ENCODE assay signal across 9 mouse cellular contexts in the genomic region with DNA sequence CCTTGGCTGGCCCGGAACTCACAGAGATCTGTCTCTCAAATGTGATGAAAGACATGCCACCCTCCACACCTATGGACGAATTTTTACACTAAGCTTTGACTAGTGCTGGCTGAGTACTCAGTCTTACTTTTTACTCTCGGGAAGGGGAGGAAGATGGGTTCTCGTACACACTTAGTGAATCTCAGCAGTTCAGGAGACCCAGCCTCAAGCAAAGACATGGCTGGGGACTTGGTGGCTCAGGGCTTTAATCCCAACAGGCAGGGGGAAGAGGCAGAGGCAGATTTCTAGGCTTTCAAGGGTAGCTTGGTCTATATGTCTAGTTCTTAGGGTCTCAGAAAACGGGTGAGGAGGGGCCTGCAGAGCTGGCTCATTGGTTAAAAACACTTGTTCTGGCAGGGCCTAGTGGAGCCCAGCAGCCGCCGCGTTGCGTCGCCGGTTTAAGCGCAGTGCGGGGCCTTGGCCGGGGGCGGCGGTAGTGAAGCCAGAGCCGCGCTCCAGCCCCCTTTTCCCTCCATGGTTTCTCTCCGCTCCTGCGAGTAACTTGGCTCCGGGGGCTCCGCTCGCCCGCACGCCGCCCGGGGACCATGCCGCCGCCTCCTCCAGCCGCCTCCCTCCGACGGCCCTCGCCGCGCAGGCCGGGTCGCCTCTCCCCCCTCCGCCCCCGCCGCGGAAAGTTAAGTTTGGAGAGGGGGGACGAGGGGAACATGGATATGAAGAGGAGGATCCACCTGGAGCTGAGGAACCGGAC. TPM values are rescaled to one million over a fixed set of nuclear protein-coding genes. Genes with fewer than 3 reads are reported as not detected.
DNase-seq lines count a peak whose midpoint lies in the region; ATAC-seq and TF ChIP-seq lines count a peak whose summit lies in the region.
"Had no signal": no experiment of that assay in that cellular context is flagged by ENCODE, and none has a peak within 500 bp of the region (broad histone marks: within the 10 kb centered on the region; RNA-seq: fewer than 3 reads in every experiment).

No protein-coding gene starts in this region.

- TF ChIP-seq CTCF in thymus, adult 2 months (IDR thresholded peaks at IDR 0.05; ENCODE audit: borderline replicate concordance, control insufficient read depth, extremely low read depth, insufficient read depth, low read length, poor library complexity) = no peak
- peak; percentile 70 for TF ChIP-seq CTCF in layer of hippocampus, adult 2 months (conservative IDR thresholded peaks at IDR 0.05)

- H3K27me3 ChIP-seq in thymus, adult 2 months (ENCODE audit: control insufficient read depth, insufficient read depth, low read length) = no peaks in the 10 kb centered on the region; the same call in 1 of the 2 replicates
- no peaks in the 10 kb centered on the region for H3K27me3 ChIP-seq in forebrain, embryonic 11.5 days (ENCODE audit: control insufficient read depth, insufficient read depth, low read length)

- peak; percentile 89 for ATAC-seq in forebrain, embryonic 11.5 days (replicated peaks; ENCODE audit: low FRiP score)
- peak; percentile 66 for ATAC-seq in megakaryocyte, adult 5-6 weeks (ENCODE audit: poor library complexity, severe bottlenecking)

- H3K9ac ChIP-seq in forebrain, embryonic 11.5 days (ENCODE audit: low read length) = peak overlapping the region; percentile 44

- no peaks in the 10 kb centered on the region for H3K4me1 ChIP-seq in thymus, adult 2 months (replicated peaks; ENCODE audit: control insufficient read depth, insufficient read depth, low read length)
- no peaks in the 10 kb centered on the region for H3K4me1 ChIP-seq in forebrain, embryonic 11.5 days (replicated peaks; ENCODE audit: control insufficient read depth, insufficient read depth, low read length)

- H3K4me3 ChIP-seq in thymus, adult 2 months (ENCODE audit: control insufficient read depth, insufficient read depth, low read length) = no peak overlapping the region
- H3K4me3 ChIP-seq in forebrain, embryonic 11.5 days (ENCODE audit: low read depth, low read length) = peak overlapping the region; percentile 24; the same call in 1 of the 2 replicates
- peak overlapping the region; percentile 37 for H3K4me3 ChIP-seq in layer of hippocampus, adult 2 months

- WGBS in thymus, adult 2 months = 10% methylated on average over 43 of the region's 43 CpGs
- WGBS in forebrain, embryonic 11.5 days = 9% methylated on average over 33 of the region's 43 CpGs

- no peak overlapping the region for H3K27ac ChIP-seq in thymus, adult 2 months (ENCODE audit: control insufficient read depth, insufficient read depth, low read length)
- no peak overlapping the region for H3K27ac ChIP-seq in forebrain, embryonic 11.5 days (ENCODE audit: low read depth, low read length)
- no peak overlapping the region for H3K27ac ChIP-seq in layer of hippocampus, adult 2 months
- H3K27ac ChIP-seq: macrophage had no signal

- H3K9me3 ChIP-seq in forebrain, embryonic 11.5 days (ENCODE audit: control insufficient read depth, low read length) = no peaks in the 10 kb centered on the region; the same call in 1 of the 2 replicates

- H3K36me3 ChIP-seq in thymus, adult 2 months (ENCODE audit: control insufficient read depth, insufficient read depth, low read length) = no peaks in the 10 kb centered on the region
- H3K36me3 ChIP-seq in forebrain, embryonic 11.5 days (ENCODE audit: control insufficient read depth, insufficient read depth, low read length) = no peaks in the 10 kb centered on the region

- H3K4me2 ChIP-seq in forebrain, embryonic 11.5 days (ENCODE audit: low read depth, low read length, severe bottlenecking) = peak overlapping the region; percentile 45

- DNase-seq in thymus, adult 2 months = peak; percentile 16
- DNase-seq in thymus, adult 18-20 months = no peak
- DNase-seq in forebrain, embryonic 11.5 days (ENCODE audit: low spot score) = peak; percentile 88
- DNase-seq in heart, postnatal 14 days = peak; percentile 50 to 62
- no peak for DNase-seq in layer of hippocampus, adult 2 months (ENCODE audit: low spot score in 2 of 2)
- peak; percentile 31 for DNase-seq in right cerebral cortex, postnatal 25 days
- no peak for DNase-seq in c-Kit-positive CD71-positive TER-119-positive erythroid progenitor cells, embryonic 14.5 days (ENCODE audit: low spot score)

- intact Hi-C loops in heart, postnatal 14 days (cut with DNase I) = no loop called here

- no peak for TF ChIP-seq POLR2A in thymus, adult 2 months (IDR thresholded peaks at IDR 0.05; ENCODE audit: control insufficient read depth, extremely low read depth, insufficient read depth, low read length, poor library complexity)

RNA-seq across cellular contexts. Expression of gene Pramel1, which starts 5.1 kb away (rescaled TPM):
- not detected in 2 replicates for polyA plus RNA-seq in thymus, adult 2 months (2012; rRNA removed)
- polyA plus RNA-seq in forebrain, embryonic 11.5 days (2014; fragmentation: Nextera tagmentation; extraction: Ambion mirVana) = not detected in 2 replicates
- total RNA-seq in heart, postnatal 14 days (2021) = not detected
- total RNA-seq in layer of hippocampus, adult 2 months (2021) = not detected
- total RNA-seq in megakaryocyte, adult 5-6 weeks (2015) = not detected in 2 replicates
- total RNA-seq in megakaryocyte, adult 5-6 weeks (2017) = not detected in 2 replicates
- polyA plus RNA-seq: macrophage had no signal

RNA-seq across cellular contexts. Expression of gene Pramef8, which starts 23.1 kb away (rescaled TPM):
- polyA plus RNA-seq in thymus, adult 2 months (2012; rRNA removed) = 13.6 and 14.2 TPM in 2 replicates
- 18.1 and 23.0 TPM in 2 replicates for polyA plus RNA-seq in forebrain, embryonic 11.5 days (2014; fragmentation: Nextera tagmentation; extraction: Ambion mirVana)
- total RNA-seq in heart, postnatal 14 days (2021) = 10 to 100 TPM in 1 of 2 experiments, 1 to 10 TPM in 1; 9.6 to 10.6 TPM
- total RNA-seq in layer of hippocampus, adult 2 months (2021) = 10 to 100 TPM; 14.1 to 14.4 TPM
- total RNA-seq in megakaryocyte, adult 5-6 weeks (2015) = 11.4 and 12.6 TPM in 2 replicates
- total RNA-seq in megakaryocyte, adult 5-6 weeks (2017) = 11.2 and 12.0 TPM in 2 replicates

RNA-seq across cellular contexts. Expression of gene Lrrc38, which starts 39.6 kb away (rescaled TPM):
- polyA plus RNA-seq in thymus, adult 2 months (2012; rRNA removed) = 0.11 and 0.19 TPM in 2 replicates
- polyA plus RNA-seq in forebrain, embryonic 11.5 days (2014; fragmentation: Nextera tagmentation; extraction: Ambion mirVana) = not detected in 2 replicates
- total RNA-seq in heart, postnatal 14 days (2021) = under 1 TPM; 0.12 to 0.24 TPM
- total RNA-seq in layer of hippocampus, adult 2 months (2021) = 1 to 10 TPM in 1 of 2 experiments, under 1 TPM in 1; 0.82 to 1.4 TPM
- not detected in 2 replicates for total RNA-seq in megakaryocyte, adult 5-6 weeks (2015)
- not detected in 2 replicates for total RNA-seq in megakaryocyte, adult 5-6 weeks (2017)
- polyA plus RNA-seq: macrophage had no signal

Comparison
In these comparisons a context has a peak if more than half of its experiments do, and no peak if none do; other contexts are left out.
1. DNase-seq: peak in thymus, adult 2 months (single experiment), forebrain, embryonic 11.5 days (single experiment), heart, postnatal 14 days (2 of 2) and right cerebral cortex, postnatal 25 days (single experiment); none in thymus, adult 18-20 months (0 of 2), layer of hippocampus, adult 2 months (0 of 2) and c-Kit-positive CD71-positive TER-119-positive erythroid progenitor cells, embryonic 14.5 days (single experiment).